Mouse (Mus musculus) G1E (cell line): Measurements from ENCODE around the gene Adgra3. TPM values are rescaled to one million over a fixed set of nuclear protein-coding genes. Genes with fewer than 3 reads are reported as not detected.

Experiments
- ATAC-seq: 2 replicates; pipeline ENCODE4 v1.8.0; 2016; ENCODE audit warnings: mild to moderate bottlenecking; ENCODE audit not compliant: insufficient number of reproducible peaks, poor library complexity, low FRiP score, severe bottlenecking; ENCODE audit errors: extremely low read depth
- DNase-seq: peaks from one replicate; pipeline ENCODE4 v3.0.0; 2012; ENCODE audit warnings: low spot score
- H3K27me3 ChIP-seq: 2 replicates; pipeline ENCODE4 v1.6.1; 2012; ENCODE audit warnings: mild to moderate bottlenecking, low read length, inconsistent platforms; ENCODE audit not compliant: insufficient read depth
- H3K36me3 ChIP-seq: replicated peaks from 2 replicates; pipeline ENCODE3; 2012; ENCODE audit warnings: mild to moderate bottlenecking, inconsistent platforms
- H3K4me1 ChIP-seq: 2 replicates; pipeline ENCODE4 v1.6.1; 2012; ENCODE audit warnings: low read depth, low read length, inconsistent platforms, mixed read lengths; ENCODE audit not compliant: insufficient read depth
- H3K4me3 ChIP-seq: 2 replicates; pipeline ENCODE4 v1.5.1; 2012; ENCODE audit warnings: low read depth, mild to moderate bottlenecking, inconsistent platforms, low read length, moderate library complexity, mixed read lengths
- H3K9me3 ChIP-seq: replicated peaks from 2 replicates; pipeline ENCODE4 v1.6.1; 2012; ENCODE audit warnings: inconsistent platforms
- CTCF ChIP-seq: IDR thresholded peaks from 2 replicates; pipeline ENCODE4 v1.5.1; 2012; ENCODE audit warnings: low read depth, low read length, inconsistent platforms, mixed read lengths
- GATA1 ChIP-seq: IDR thresholded peaks from 2 replicates; pipeline ENCODE4 v1.6.1; 2012; ENCODE audit warnings: borderline replicate concordance, low read length, inconsistent platforms, mixed read lengths
- GATA2 ChIP-seq: IDR thresholded peaks from 2 replicates; pipeline ENCODE4 v1.6.1; 2012; ENCODE audit warnings: low read depth, low read length, inconsistent platforms, borderline replicate concordance
- POLR2AphosphoS5 ChIP-seq: IDR thresholded peaks from 2 replicates; pipeline ENCODE4 v1.6.1; 2012; ENCODE audit warnings: low read depth, low read length, inconsistent platforms; ENCODE audit not compliant: insufficient replicate concordance
- TAL1 ChIP-seq: conservative IDR thresholded peaks from 2 replicates; pipeline ENCODE4 v1.6.1; 2012; ENCODE audit warnings: low read depth, low read length, inconsistent platforms, mixed read lengths
- polyA plus RNA-seq: library from polyadenylated mRNA; stranded (reverse); fragments of >175 nt; gene quantifications from 2 replicates; pipeline ENCODE4 v1.2.3, GENCODE M21; 2012
- total RNA-seq, 2 experiments: library from RNA; stranded (forward) in 1 of 2; stranded (reverse) in 1 of 2; fragments of 200-1000 nt in 1 of 2; fragments of >200 nt in 1 of 2; fragmentation: Nextera tagmentation in 1 of 2; gene quantifications; 2 replicates each; pipeline ENCODE4 v1.2.3; 2014 to 2017

Adgra3 gene
- not detected in 2 replicates for total RNA-seq (2014; fragmentation: Nextera tagmentation)
- 0.12 and 0.16 TPM in 2 replicates for total RNA-seq (2017)
- not detected in 2 replicates for polyA plus RNA-seq

GRCm38 (mm10) chr5:50058421-50059286 lies at the start of gene Adgra3:
TSS of gene Adgra3 (minus strand) at chr5:50059006.
- no peak for TF ChIP-seq GATA1
- TF ChIP-seq CTCF, result no peak
- TF ChIP-seq TAL1, result no peak
- no peak for TF ChIP-seq GATA2
- Histone ChIP-seq H3K9me3 (peaks cover 16% of the 10 kb centered on the region), H3K36me3 (no peaks in the 10 kb centered on the region), H3K4me3 (no peak within 1 kb of the TSS; the same call in 1 of the 2 replicates), H3K27me3 (no peaks in the 10 kb centered on the region), H3K4me1 (no peaks in the 10 kb centered on the region)
- no peak for ATAC-seq
- DNase-seq, result no peak

GRCm38 (mm10) chr5:50083441-50083840 lies 24.6 kb upstream of the Adgra3 start:
- no peak for DNase-seq
- ATAC-seq, result no peak
- no peaks in the 10 kb centered on the region for H3K4me1 ChIP-seq
- H3K9me3 ChIP-seq, result no peaks in the 10 kb centered on the region
- H3K27me3 ChIP-seq, result no peaks in the 10 kb centered on the region
- no peak overlapping the region for H3K4me3 ChIP-seq
- no peaks in the 10 kb centered on the region for H3K36me3 ChIP-seq
- no peak for TF ChIP-seq POLR2AphosphoS5
- TF ChIP-seq GATA2, result no peak
- no peak for TF ChIP-seq GATA1
- TF ChIP-seq TAL1, result no peak
- TF ChIP-seq CTCF, result no peak

- no peaks in the 10 kb centered on the region for H3K36me3 ChIP-seq
- TF ChIP-seq GATA1 (no peak), CTCF (no peak), TAL1 (no peak), POLR2AphosphoS5 (no peak), GATA2 (no peak)
These were observed 15.4 kb upstream of the Adgra3 start for GRCm38 (mm10) chr5:50074245-50074644.

GRCm38 (mm10) chr5:50064236-50064635 lies 5.4 kb upstream of the Adgra3 start:
- no peak for DNase-seq
- TF ChIP-seq CTCF, result no peak
- no peak for TF ChIP-seq GATA2
- TF ChIP-seq POLR2AphosphoS5, result no peak
- TF ChIP-seq TAL1, result no peak
- TF ChIP-seq GATA1, result no peak
- no peaks in the 10 kb centered on the region for H3K36me3 ChIP-seq
- no peaks in the 10 kb centered on the region for H3K27me3 ChIP-seq
- no peaks in the 10 kb centered on the region for H3K4me1 ChIP-seq
- no peak for ATAC-seq
- H3K4me3 ChIP-seq, result no peak overlapping the region
- H3K9me3 ChIP-seq, result peaks cover 3% of the 10 kb centered on the region; the same call in 1 of the 2 replicates

More at GRCm38 (mm10) chr5:50074245-50074644, 15.4 kb upstream of the Adgra3 start:
- ATAC-seq (no peak), DNase-seq (no peak)
- Histone ChIP-seq H3K27me3 (no peaks in the 10 kb centered on the region; the same call in 1 of the 2 replicates), H3K4me1 (no peaks in the 10 kb centered on the region), H3K4me3 (no peak overlapping the region), H3K9me3 (0 out of 2 replicates have a peak, but pooled peaks cover 3% of the 10 kb centered on the region)

GRCm38 (mm10) chr5:50059586-50059985 lies 780 bp upstream of the Adgra3 start:
- H3K9me3 ChIP-seq, result peaks cover 16% of the 10 kb centered on the region
- H3K4me3 ChIP-seq, result no peak overlapping the region
- TF ChIP-seq POLR2AphosphoS5, result no peak
- no peak for TF ChIP-seq GATA1
- TF ChIP-seq TAL1, result no peak
- TF ChIP-seq CTCF, result no peak
- no peak for TF ChIP-seq GATA2
- no peak for DNase-seq
- no peaks in the 10 kb centered on the region for H3K36me3 ChIP-seq
- H3K4me1 ChIP-seq, result no peaks in the 10 kb centered on the region
- no peak for ATAC-seq
- H3K27me3 ChIP-seq, result no peaks in the 10 kb centered on the region

GRCm38 (mm10) chr5:50057612-50058420 lies 990 bp downstream of the Adgra3 start:
- H3K4me3 ChIP-seq, result no peak overlapping the region
- TF ChIP-seq CTCF (no peak), TAL1 (no peak), POLR2AphosphoS5 (no peak), GATA2 (no peak), GATA1 (no peak)
- ATAC-seq, result no peak
- H3K36me3 ChIP-seq, result no peaks in the 10 kb centered on the region
- H3K9me3 ChIP-seq, result peaks cover 16% of the 10 kb centered on the region
- no peaks in the 10 kb centered on the region for H3K27me3 ChIP-seq
- DNase-seq, result no peak
- H3K4me1 ChIP-seq, result no peaks in the 10 kb centered on the region
